Mouse (Mus musculus) T-helper 17 cell (primary cell): ENCODE measurements around the gene Mllt10.

ENCODE experiments used
- in situ Hi-C, 2 experiments: fragments of 300-600 bp; cut with MboI, MseI; formaldehyde crosslinking; loops; 1 replicate in 1 of 2; 2 replicates in 1 of 2; pipeline ENCODE4 v1.15.1; 2025; ENCODE audit warnings: high pct_unique_total_duplicates in 2 of 2

The Mllt10 gene

GRCm38 (mm10) chr2:18180323-18180722 is 125.3 kb downstream of the Mllt10 start:
- in situ Hi-C loops, result no loop called here

GRCm38 (mm10) chr2:18181631-18182030 is 126.6 kb downstream of the Mllt10 start:
- in situ Hi-C loops, result no loop called here

GRCm38 (mm10) chr2:18183079-18183478 is 128.0 kb downstream of the Mllt10 start:
- in situ Hi-C loops, result no loop called here

- in situ Hi-C loops, result no loop called here
Measured at GRCm38 (mm10) chr2:18188367-18188766, 133.3 kb downstream of the Mllt10 start.

- in situ Hi-C loops, result no loop called here
Measured at GRCm38 (mm10) chr2:18195285-18195684, 140.2 kb downstream of the Mllt10 start.

- in situ Hi-C loops, result no loop called here
Measured at GRCm38 (mm10) chr2:18195691-18196396, 140.8 kb downstream of the Mllt10 start.

GRCm38 (mm10) chr2:18201820-18202462 is 146.9 kb downstream of the Mllt10 start:
- in situ Hi-C loops, result loop anchor here (5.0 to 25.0 kb wide), 2 partner anchors 120 to 790 kb away; no protein-coding TSS in a partner anchor

- in situ Hi-C loops, result loop anchor here (5.0 to 25.0 kb wide), 2 partner anchors 121 to 791 kb away; no protein-coding TSS in a partner anchor
Measured at GRCm38 (mm10) chr2:18202923-18203322, 147.9 kb downstream of the Mllt10 start.

- in situ Hi-C loops, result loop anchor here in 1 of 2 experiments (25.0 kb wide), 1 partner anchor 793 kb away; no protein-coding TSS in a partner anchor
Measured at GRCm38 (mm10) chr2:18205118-18205517, 150.1 kb downstream of the Mllt10 start.

GRCm38 (mm10) chr2:18206811-18207210 is 151.8 kb downstream of the Mllt10 start:
- in situ Hi-C loops, result loop anchor here in 1 of 2 experiments (25.0 kb wide), 1 partner anchor 795 kb away; no protein-coding TSS in a partner anchor

- in situ Hi-C loops, result loop anchor here in 1 of 2 experiments (25.0 kb wide), 1 partner anchor 796 kb away; no protein-coding TSS in a partner anchor
Measured at GRCm38 (mm10) chr2:18208578-18208977, 153.5 kb downstream of the Mllt10 start.

- in situ Hi-C loops, result loop anchor here in 1 of 2 experiments (25.0 kb wide), 1 partner anchor 797 kb away; no protein-coding TSS in a partner anchor
Measured at GRCm38 (mm10) chr2:18209211-18209823, 154.3 kb downstream of the Mllt10 start.

- in situ Hi-C loops, result loop anchor here (5.0 to 25.0 kb wide), 2 partner anchors 178 to 798 kb away; no protein-coding TSS in a partner anchor
Measured at GRCm38 (mm10) chr2:18209948-18210347, 154.9 kb downstream of the Mllt10 start.

GRCm38 (mm10) chr2:18214031-18214430 is 159.0 kb downstream of the Mllt10 start:
- in situ Hi-C loops, result loop anchor here (5.0 to 25.0 kb wide), 2 partner anchors 182 to 802 kb away; no protein-coding TSS in a partner anchor

- in situ Hi-C loops, result loop anchor here in 1 of 2 experiments (25.0 kb wide), 1 partner anchor 806 kb away; no protein-coding TSS in a partner anchor
Measured at GRCm38 (mm10) chr2:18217867-18218266, 162.8 kb downstream of the Mllt10 start.

GRCm38 (mm10) chr2:18218500-18218899 is 163.5 kb downstream of the Mllt10 start:
- in situ Hi-C loops, result loop anchor here in 1 of 2 experiments (25.0 kb wide), 1 partner anchor 806 kb away; no protein-coding TSS in a partner anchor

GRCm38 (mm10) chr2:18219136-18219535 is 164.1 kb downstream of the Mllt10 start:
- in situ Hi-C loops, result loop anchor here in 1 of 2 experiments (25.0 kb wide), 1 partner anchor 807 kb away; no protein-coding TSS in a partner anchor

GRCm38 (mm10) chr2:18219569-18219968 is 164.5 kb downstream of the Mllt10 start:
- in situ Hi-C loops, result loop anchor here in 1 of 2 experiments (25.0 kb wide), 1 partner anchor 807 kb away; no protein-coding TSS in a partner anchor

GRCm38 (mm10) chr2:18228486-18229062 is 173.5 kb downstream of the Mllt10 start:
- in situ Hi-C loops, result no loop called here

- in situ Hi-C loops, result no loop called here
Measured at GRCm38 (mm10) chr2:18229279-18229678, 174.2 kb downstream of the Mllt10 start.

- in situ Hi-C loops, result no loop called here
Measured at GRCm38 (mm10) chr2:18231143-18231542, 176.1 kb downstream of the Mllt10 start.
